Mouse (Mus musculus): ENCODE measurements at regions not wholly inside any gene's neighbourhood (a gene's known extent, or its start where the extent isn't known, plus 50 kb on each side); places are given as distances from the start of the nearest gene placed in this dataset.

Small RNA genes in the stretch of these regions (microRNA-seq; reads per million reads assigned to microRNA genes)
- 0 reads per million in 2 experiments for gene Gm26190

Measured in left cerebral cortex, adult 18-20 months (tissue).